Mouse (Mus musculus): ENCODE data around the gene Acsl4.

- TF ChIP-seq CTCF (IDR thresholded peaks at IDR 0.05; ENCODE audit: borderline replicate concordance, insufficient read depth, low read depth, low read length) (no peak), POLR2A (IDR thresholded peaks at IDR 0.05; ENCODE audit: borderline replicate concordance, insufficient read depth, low read length) (no peak)
Measured at GRCm38 (mm10) chrX:142378048-142378447, 12.3 kb downstream of the Acsl4 start.

All from cerebellum, adult 2 months (tissue).